Mouse (Mus musculus) intestine, postnatal 0 days (tissue): ENCODE results near the gene Phlda1. TPM values are rescaled to one million over a fixed set of nuclear protein-coding genes. Genes with fewer than 3 reads are reported as not detected.

ENCODE experiments used
- ATAC-seq: fragments of 200-750 bp; cut with Nextera tagmentation; 2 replicates; pipeline ENCODE4 v1.8.0; 2017; ENCODE audit warnings: mild to moderate bottlenecking, moderate TSS enrichment, moderate library complexity
- H3K27ac ChIP-seq: fragments of 300-500 bp; sonication (generic); 2 replicates; pipeline ENCODE4 v1.5.1; 2014; ENCODE audit warnings: mild to moderate bottlenecking, low read depth, low read length, moderate library complexity
- H3K27me3 ChIP-seq: fragments of 300-500 bp; sonication (generic); replicated peaks from 2 replicates; pipeline ENCODE4 v1.6.1; 2014; ENCODE audit warnings: low read length, mixed read lengths; ENCODE audit not compliant: control insufficient read depth, insufficient read depth
- H3K36me3 ChIP-seq: fragments of 300-500 bp; sonication (generic); 2 replicates; pipeline ENCODE4 v1.6.1; 2014; ENCODE audit warnings: mild to moderate bottlenecking, moderate library complexity; ENCODE audit not compliant: control insufficient read depth, insufficient read depth
- H3K4me1 ChIP-seq: fragments of 300-500 bp; sonication (generic); replicated peaks from 2 replicates; pipeline ENCODE4 v1.6.1; 2014; ENCODE audit warnings: antibody characterized with exemption, low read length, mixed read lengths; ENCODE audit not compliant: control insufficient read depth, insufficient read depth
- H3K4me2 ChIP-seq: fragments of 300-500 bp; sonication (generic); replicated peaks from 2 replicates; pipeline ENCODE4 v1.6.1; 2014; ENCODE audit warnings: low read depth, mild to moderate bottlenecking, moderate library complexity
- H3K4me3 ChIP-seq: fragments of 300-500 bp; sonication (generic); 2 replicates; pipeline ENCODE4 v1.5.1; 2014; ENCODE audit warnings: low read depth, low read length
- H3K9ac ChIP-seq: fragments of 300-500 bp; sonication (generic); 2 replicates; pipeline ENCODE4 v1.6.1; 2014; ENCODE audit warnings: mild to moderate bottlenecking, low read depth, low read length
- H3K9me3 ChIP-seq: fragments of 300-500 bp; sonication (generic); 2 replicates; pipeline ENCODE4 v1.6.1; 2016; ENCODE audit warnings: mixed run types; ENCODE audit not compliant: control insufficient read depth
- CTCF ChIP-seq: sonication (generic); IDR thresholded peaks from 2 replicates; pipeline ENCODE4 v1.5.1; 2016; ENCODE audit warnings: low read depth, mild to moderate bottlenecking, control low read depth, antibody characterized with exemption, moderate library complexity
- WGBS: fragments of 180-500 bp; shearing (Covaris S2); extraction: QIAGEN DNeasy Blood & Tissue Kit; methylation state at CpG from one replicate; pipeline ENCODE4 v1.1.7; 2014; 5-methylcytosine and 5-hydroxymethylcytosine counted together
- polyA plus RNA-seq: library from polyadenylated mRNA; unstranded; fragments of >200 nt; fragmentation: Nextera tagmentation; extraction: Ambion mirVana; gene quantifications from 2 replicates; pipeline ENCODE4 v1.2.1, GENCODE M21; 2015

Phlda1 gene
- 21.0 and 21.4 TPM in 2 replicates for polyA plus RNA-seq

GRCm38 (mm10) chr10:111506101-111506925, at the start of gene Phlda1:
Phlda1 (plus strand) TSS chr10:111506286.
- TF ChIP-seq CTCF, result peak; percentile 56
- peak within 1 kb of the TSS; percentile 83 for H3K4me3 ChIP-seq
- under 1% methylated on average over 66 of the region's 94 CpGs for WGBS
- peak within 1 kb of the TSS; percentile 81 for H3K4me2 ChIP-seq
- H3K4me1 ChIP-seq, result no peaks in the 10 kb centered on the region; the same call in 1 of the 2 replicates
- no peaks in the 10 kb centered on the region for H3K27me3 ChIP-seq
- peak; percentile 94 for ATAC-seq
- peak within 1 kb of the TSS; percentile 87 for H3K27ac ChIP-seq
- peak within 1 kb of the TSS; percentile 80 for H3K9ac ChIP-seq
- no peaks in the 10 kb centered on the region for H3K36me3 ChIP-seq
- H3K9me3 ChIP-seq, result no peaks in the 10 kb centered on the region

- no peaks in the 10 kb centered on the region for H3K36me3 ChIP-seq
- no peak overlapping the region for H3K4me3 ChIP-seq
- 75% methylated on average over 7 of the region's 7 CpGs for WGBS
- no peak for TF ChIP-seq CTCF
- H3K9me3 ChIP-seq, result no peaks in the 10 kb centered on the region
- H3K27me3 ChIP-seq, result peaks cover 11% of the 10 kb centered on the region
- no peak overlapping the region for H3K27ac ChIP-seq
- no peak overlapping the region for H3K9ac ChIP-seq
- no peak overlapping the region for H3K4me2 ChIP-seq
- no peaks in the 10 kb centered on the region for H3K4me1 ChIP-seq
- no peak for ATAC-seq
These were observed 48.0 kb upstream of the Phlda1 start for GRCm38 (mm10) chr10:111458088-111458487.

GRCm38 (mm10) chr10:111459040-111459439, 47.0 kb upstream of the Phlda1 start:
- TF ChIP-seq CTCF, result no peak
- Histone ChIP-seq H3K27ac (no peak overlapping the region), H3K36me3 (no peaks in the 10 kb centered on the region), H3K4me2 (no peak overlapping the region), H3K27me3 (peaks cover 10% of the 10 kb centered on the region), H3K9me3 (no peaks in the 10 kb centered on the region), H3K9ac (no peak overlapping the region), H3K4me3 (no peak overlapping the region), H3K4me1 (no peaks in the 10 kb centered on the region)
- WGBS, result 70% methylated on average over 9 of the region's 9 CpGs
- ATAC-seq, result no peak

GRCm38 (mm10) chr10:111459874-111460273, 46.2 kb upstream of the Phlda1 start:
- Histone ChIP-seq H3K27ac (no peak overlapping the region), H3K27me3 (peaks cover 2% of the 10 kb centered on the region), H3K9ac (no peak overlapping the region), H3K4me2 (no peak overlapping the region), H3K9me3 (no peaks in the 10 kb centered on the region), H3K4me1 (no peaks in the 10 kb centered on the region), H3K4me3 (no peak overlapping the region), H3K36me3 (no peaks in the 10 kb centered on the region)
- ATAC-seq, result no peak
- no peak for TF ChIP-seq CTCF
- WGBS, result 82% methylated on average over 3 of the region's 3 CpGs

GRCm38 (mm10) chr10:111460381-111460780, 45.7 kb upstream of the Phlda1 start:
- 25% methylated on average over 4 of the region's 4 CpGs for WGBS
- Histone ChIP-seq H3K27ac (no peak overlapping the region), H3K9ac (no peak overlapping the region), H3K36me3 (no peaks in the 10 kb centered on the region), H3K27me3 (no peaks in the 10 kb centered on the region), H3K4me1 (no peaks in the 10 kb centered on the region), H3K4me3 (no peak overlapping the region), H3K4me2 (no peak overlapping the region), H3K9me3 (no peaks in the 10 kb centered on the region)
- no peak for TF ChIP-seq CTCF
- ATAC-seq, result no peak

- no peaks in the 10 kb centered on the region for H3K9me3 ChIP-seq
These were observed 41.3 kb upstream of the Phlda1 start for GRCm38 (mm10) chr10:111464833-111465232.

More at GRCm38 (mm10) chr10:111464833-111465232, 41.3 kb upstream of the Phlda1 start:
- Histone ChIP-seq H3K36me3 (no peaks in the 10 kb centered on the region), H3K4me2 (no peak overlapping the region), H3K9ac (no peak overlapping the region), H3K4me3 (no peak overlapping the region), H3K4me1 (no peaks in the 10 kb centered on the region), H3K27me3 (no peaks in the 10 kb centered on the region), H3K27ac (no peak overlapping the region)
- no peak for TF ChIP-seq CTCF
- ATAC-seq, result no peak
- WGBS, result 62% methylated on average over 1 of the region's 1 CpGs
